In genomic region chr8:71701414-71702086, GRCm38 (mm10) we compare ENCODE assay signal across 8 mouse cellular contexts. TPM values are rescaled to one million over a fixed set of nuclear protein-coding genes. Genes with fewer than 3 reads are reported as not detected.
DNase-seq lines count a peak whose midpoint lies in the region; ATAC-seq and TF ChIP-seq lines count a peak whose summit lies in the region.

TSS of gene B3gnt3 (minus strand) at chr8:71701789.

- TF ChIP-seq CTCF in liver, adult 2 months (IDR thresholded peaks at IDR 0.05; ENCODE audit: low read depth, low read length), result no peak
- no peak for TF ChIP-seq CTCF in embryonic fibroblast, embryonic 13.5 days (IDR thresholded peaks at IDR 0.05; ENCODE audit: borderline replicate concordance, insufficient read depth, low read length)
- TF ChIP-seq CTCF in olfactory bulb, adult 2 months (IDR thresholded peaks at IDR 0.05; ENCODE audit: insufficient read depth, low read depth, low read length), result no peak

- no peaks in the 10 kb centered on the region for H3K9me3 ChIP-seq in limb, embryonic 13.5 days

- H3K27ac ChIP-seq in liver, adult 2 months (replicated peaks; ENCODE audit: insufficient read depth, low read depth, low read length), result peak within 1 kb of the TSS; percentile 34
- H3K27ac ChIP-seq in embryonic fibroblast, embryonic 13.5 days (ENCODE audit: insufficient read depth, low read length), result no peak within 1 kb of the TSS
- H3K27ac ChIP-seq in limb, embryonic 13.5 days, result no peak within 1 kb of the TSS
- no peak within 1 kb of the TSS for H3K27ac ChIP-seq in olfactory bulb, adult 2 months (ENCODE audit: insufficient read depth, low read depth, low read length)

- no peak for ATAC-seq in limb, embryonic 13.5 days (ENCODE audit: low FRiP score, low read depth)

- TF ChIP-seq POLR2A in liver, adult 2 months (IDR thresholded peaks at IDR 0.05; ENCODE audit: extremely low read depth, insufficient read depth, low read length), result no peak
- no peak for TF ChIP-seq POLR2A in embryonic fibroblast, embryonic 13.5 days (IDR thresholded peaks at IDR 0.05; ENCODE audit: low read depth, low read length)
- TF ChIP-seq POLR2A in olfactory bulb, adult 2 months (IDR thresholded peaks at IDR 0.05; ENCODE audit: insufficient read depth, low read depth, low read length), result no peak

- peak within 1 kb of the TSS; percentile 67 for H3K4me3 ChIP-seq in liver, adult 2 months (ENCODE audit: insufficient read depth, low read depth, low read length)
- H3K4me3 ChIP-seq in embryonic fibroblast, embryonic 13.5 days (ENCODE audit: insufficient read depth, low read length), result peak within 1 kb of the TSS; percentile 28
- peak within 1 kb of the TSS; percentile 23 for H3K4me3 ChIP-seq in limb, embryonic 13.5 days
- H3K4me3 ChIP-seq in olfactory bulb, adult 2 months (ENCODE audit: insufficient read depth, low read depth, low read length), result peak within 1 kb of the TSS; percentile 11; the same call in 1 of the 2 replicates

- H3K79me2 ChIP-seq in liver, adult 2 months (ENCODE audit: control insufficient read depth, insufficient read depth, low read length), result no peaks in the 10 kb centered on the region

- no peaks in the 10 kb centered on the region for H3K36me3 ChIP-seq in liver, adult 2 months (ENCODE audit: control insufficient read depth, insufficient read depth, low read length)
- no peaks in the 10 kb centered on the region for H3K36me3 ChIP-seq in limb, embryonic 13.5 days

- no peaks in the 10 kb centered on the region for H3K27me3 ChIP-seq in liver, adult 2 months (ENCODE audit: control insufficient read depth, insufficient read depth, low read length)
- peaks cover 94% of the 10 kb centered on the region for H3K27me3 ChIP-seq in limb, embryonic 13.5 days

- 15% methylated on average over 31 of the region's 34 CpGs for WGBS in liver, adult 2 months
- 15% methylated on average over 32 of the region's 34 CpGs for WGBS in limb, embryonic 13.5 days
- 17% methylated on average over 33 of the region's 34 CpGs for WGBS in olfactory bulb, adult 2 months

- peaks cover 3% of the 10 kb centered on the region; the same call in 1 of the 2 replicates for H3K4me1 ChIP-seq in liver, adult 2 months (ENCODE audit: control insufficient read depth, insufficient read depth, low read length)
- no peaks in the 10 kb centered on the region for H3K4me1 ChIP-seq in embryonic fibroblast, embryonic 13.5 days (ENCODE audit: control insufficient read depth, insufficient read depth, low read length)
- H3K4me1 ChIP-seq in limb, embryonic 13.5 days, result peaks cover 11% of the 10 kb centered on the region
- peaks cover 16% of the 10 kb centered on the region for H3K4me1 ChIP-seq in olfactory bulb, adult 2 months (ENCODE audit: control insufficient read depth, insufficient read depth, low read length)

- peak within 1 kb of the TSS; percentile 36 for H3K9ac ChIP-seq in liver, adult 2 months (ENCODE audit: low read depth, low read length)
- 0 out of 2 replicates have a peak within 1 kb of the TSS, but pooled peaks have one; percentile 26 for H3K9ac ChIP-seq in limb, embryonic 13.5 days

- no peak for DNase-seq in liver, adult 2 months (ENCODE audit: extremely low read depth, low read depth, low spot score)
- no peak for DNase-seq in liver
- DNase-seq in adrenal gland, adult (ENCODE audit: inconsistent age in 2 of 2, low spot score in 1 of 2), result no peak
- DNase-seq in adipocyte (ENCODE audit: low spot score), result no peak
- no peak for DNase-seq in thymus, postnatal 4 days

- peak within 1 kb of the TSS; percentile 39 for H3K4me2 ChIP-seq in limb, embryonic 13.5 days (replicated peaks)

RNA-seq across cellular contexts. Expression of gene B3gnt3, which starts in this region (rescaled TPM):
- total RNA-seq in liver, adult 2 months (2014; rRNA removed), result 0.92 and 1.3 TPM in 2 replicates
- polyA plus RNA-seq in liver, adult 2 months (2012; rRNA removed), result 1.5 and 2.6 TPM in 2 replicates
- 0.67 and 1.1 TPM in 2 replicates for polyA plus RNA-seq in embryonic fibroblast, embryonic 13.5 days (2011; ENCODE audit: insufficient read length, low read depth, missing spikeins)
- 0.77 and 0.92 TPM in 2 replicates for polyA plus RNA-seq in limb, embryonic 13.5 days (2015; fragmentation: Nextera tagmentation; extraction: Ambion mirVana)
- polyA plus RNA-seq in olfactory bulb, adult 2 months (2012; ENCODE audit: insufficient read depth, insufficient read length, low replicate concordance, missing spikeins), result not detected in 2 replicates

Comparison
In these comparisons a context has a peak if more than half of its experiments do, and no peak if none do; other contexts are left out.
1. H3K4me3 ChIP-seq: peak in every context shown above with its lines; median percentile 67 in liver, adult 2 months; 28 in embryonic fibroblast, embryonic 13.5 days; 23 in limb, embryonic 13.5 days; 11 in olfactory bulb, adult 2 months.